Mouse (Mus musculus) right cerebral cortex, postnatal 36 days (tissue): ENCODE results near the gene Eef1a1.
A peak's percentile ranks its signal among the peaks of the same experiment; 100 is the strongest.
"Not testable (repeated sequence)": the region's sequence is repeated elsewhere in the genome, so short reads cannot be mapped to it uniquely, and the experiment has no call there.

Source experiments
- DNase-seq, 2 experiments: peaks; one replicate each; pipeline ENCODE4 v3.0.0; 2022; ENCODE audit warnings: low spot score in 2 of 2, mixed read lengths in 1 of 2

Eef1a1 gene

DNA sequence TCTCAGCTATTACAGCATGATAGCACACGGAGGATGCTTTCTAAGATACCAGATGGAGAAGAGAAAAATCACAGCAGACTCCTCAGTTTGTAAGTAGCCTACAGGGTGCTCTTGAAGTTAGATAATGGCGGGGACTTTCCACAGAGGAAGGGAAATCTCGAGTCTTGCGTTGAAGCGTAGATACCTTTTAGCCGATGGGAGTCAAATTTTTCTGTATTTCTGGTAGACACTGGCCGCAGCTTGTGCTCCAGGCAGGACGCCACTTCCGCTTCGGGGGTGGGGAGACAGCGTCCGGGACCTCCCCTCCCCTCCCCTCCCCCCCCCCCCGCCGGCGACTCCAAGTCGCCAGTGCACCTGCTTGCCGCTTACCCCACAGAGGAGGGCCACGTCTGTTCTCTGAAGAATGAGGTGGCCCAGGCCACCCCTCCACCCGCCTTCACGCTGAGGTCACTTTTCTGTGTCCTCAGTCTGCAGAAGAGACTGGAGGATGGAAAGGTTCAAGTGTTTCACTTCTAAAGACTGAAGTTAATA is at the start of gene Eef1a1:
Gene Eef1a1, minus strand, starts transcription at position 262 of the 531 bp plus-strand sequence.
- DNase-seq: no peak

DNA sequence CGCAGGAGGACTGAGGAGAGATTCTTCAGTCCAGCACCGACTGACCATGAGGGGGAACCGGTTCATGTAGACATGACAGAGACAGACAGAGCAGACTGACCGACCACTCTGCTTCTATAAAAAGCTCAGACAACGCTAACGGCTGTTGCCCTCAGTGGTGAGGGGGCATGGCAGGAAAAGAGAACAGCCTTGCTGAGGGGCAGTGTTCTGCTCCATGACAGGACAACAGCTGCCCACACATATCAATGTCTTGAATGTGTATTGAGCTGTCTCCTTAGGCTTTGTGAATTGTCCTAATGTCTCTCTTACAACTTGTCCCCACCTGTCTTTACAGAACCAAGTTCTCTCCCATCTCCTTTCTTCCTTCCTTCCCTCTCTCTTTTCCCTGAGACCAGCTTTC is 49.5 kb upstream of the Eef1a1 start:
- no peak for DNase-seq

DNA sequence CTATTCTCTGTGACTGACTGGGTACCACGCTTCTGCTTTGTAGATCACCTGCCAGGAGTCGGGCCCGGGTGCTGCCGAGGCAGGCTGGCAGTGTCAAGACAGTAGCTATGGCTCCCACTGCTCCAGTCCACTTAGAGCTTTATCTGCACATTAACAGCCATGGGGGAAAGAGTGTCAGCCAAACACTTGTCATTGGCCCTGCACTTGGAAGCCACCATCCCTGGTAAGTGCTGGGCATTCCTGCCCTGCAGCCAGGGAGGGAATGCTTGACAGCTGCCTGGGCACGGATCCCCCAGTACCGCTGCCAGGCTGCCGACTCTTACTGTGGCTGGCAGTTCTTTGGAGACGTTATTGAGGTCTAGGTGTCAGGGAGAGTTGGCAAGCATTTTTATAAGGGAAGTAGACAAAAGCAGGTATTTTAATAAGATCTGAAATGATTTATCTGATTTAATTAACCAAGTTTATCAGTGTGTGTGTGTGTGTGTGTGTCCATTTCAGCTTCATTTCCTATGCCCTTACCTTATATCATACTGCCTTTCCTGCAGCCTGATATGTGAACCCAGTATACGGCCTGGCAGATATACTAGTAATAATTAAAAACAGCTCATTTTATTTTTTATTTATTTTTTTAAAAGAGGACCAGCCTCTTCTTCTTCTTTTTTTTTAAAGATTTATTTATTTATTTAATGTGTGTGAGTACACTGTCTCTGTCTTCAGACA is 48.4 kb upstream of the Eef1a1 start:
- no peak for DNase-seq

- no peak for DNase-seq
Measured at GRCm38 (mm10) chr9:78534606-78535005, 45.7 kb upstream of the Eef1a1 start.

DNA sequence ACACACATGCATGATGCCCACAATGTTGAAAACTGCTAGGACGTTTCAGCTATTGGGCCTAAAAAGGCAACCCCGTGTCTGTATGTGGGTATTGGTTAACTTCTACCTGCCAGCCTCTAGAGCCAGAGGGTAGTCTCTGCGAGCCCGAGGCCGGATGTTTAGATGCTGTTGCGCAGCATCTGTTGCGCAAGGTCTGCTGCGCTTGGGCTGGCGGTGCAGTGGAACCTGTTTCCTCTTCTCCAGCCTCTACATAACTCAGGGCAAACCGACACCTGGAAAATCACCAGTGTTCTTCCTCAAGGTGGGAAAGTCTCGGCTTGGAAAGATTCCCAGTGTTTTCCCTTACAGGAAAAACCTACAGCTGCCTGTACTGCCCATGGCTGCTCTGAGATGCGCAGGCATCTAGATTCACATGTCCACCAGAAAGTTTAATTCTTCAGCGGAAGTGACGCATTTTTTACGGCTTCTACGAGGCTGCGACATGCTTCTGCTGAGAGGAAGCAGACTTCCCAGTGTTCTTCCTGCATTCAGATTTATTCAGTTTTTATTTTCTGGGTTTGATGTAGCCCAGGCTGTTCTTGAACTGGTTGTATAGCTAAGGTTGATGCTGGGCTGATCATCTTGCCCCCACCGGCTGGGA is 44.5 kb upstream of the Eef1a1 start:
- DNase-seq: no peak

DNA sequence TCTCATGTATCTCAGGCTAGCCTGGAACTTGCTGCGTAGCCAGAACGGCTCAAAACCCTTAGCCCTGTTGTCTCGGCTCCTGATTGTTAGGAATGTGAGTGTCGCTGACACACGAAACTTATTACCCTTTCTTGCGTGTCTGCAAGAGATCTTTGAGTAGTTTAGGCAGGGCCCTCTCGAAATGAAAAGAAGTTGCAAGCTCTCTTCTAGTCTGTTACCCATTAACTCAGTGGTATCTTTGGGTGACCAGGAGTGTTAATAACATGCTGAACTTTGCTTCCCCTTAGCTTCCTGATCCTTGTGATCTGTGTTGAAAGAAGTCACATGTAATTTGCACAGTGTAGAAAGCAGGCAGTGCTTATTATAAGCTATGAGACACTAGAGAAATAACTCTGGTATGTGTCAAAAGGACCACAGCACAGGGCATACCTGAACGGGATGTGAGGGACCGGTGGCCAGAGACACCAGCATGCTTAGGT is 43.4 kb upstream of the Eef1a1 start:
- no peak for DNase-seq

DNA sequence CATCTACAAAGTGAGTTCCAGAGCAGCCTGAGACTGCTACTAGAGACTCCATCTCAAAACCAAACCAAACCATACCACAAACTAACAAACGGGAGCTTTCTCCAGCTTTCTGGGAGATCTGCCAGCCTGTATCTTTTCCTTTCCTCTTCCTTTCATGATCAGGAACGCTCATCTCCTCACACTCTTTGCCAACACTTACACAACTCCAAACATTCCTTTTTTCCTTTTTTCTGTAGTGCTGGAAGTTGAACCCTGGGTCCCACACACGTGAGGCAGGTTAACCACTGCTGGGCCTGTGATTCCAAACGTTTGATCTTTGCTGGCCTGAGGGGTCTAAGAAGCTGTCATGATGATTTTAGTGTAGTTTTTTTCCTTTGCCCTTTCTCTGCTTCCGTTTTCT is 42.9 kb upstream of the Eef1a1 start:
- DNase-seq: no peak

GRCm38 (mm10) chr9:78527767-78528381 is 38.9 kb upstream of the Eef1a1 start:
- DNase-seq: peak; percentile 51 to 59

GRCm38 (mm10) chr9:78527301-78527761 is 38.4 kb upstream of the Eef1a1 start:
- DNase-seq: peak; percentile 37 to 49

DNA sequence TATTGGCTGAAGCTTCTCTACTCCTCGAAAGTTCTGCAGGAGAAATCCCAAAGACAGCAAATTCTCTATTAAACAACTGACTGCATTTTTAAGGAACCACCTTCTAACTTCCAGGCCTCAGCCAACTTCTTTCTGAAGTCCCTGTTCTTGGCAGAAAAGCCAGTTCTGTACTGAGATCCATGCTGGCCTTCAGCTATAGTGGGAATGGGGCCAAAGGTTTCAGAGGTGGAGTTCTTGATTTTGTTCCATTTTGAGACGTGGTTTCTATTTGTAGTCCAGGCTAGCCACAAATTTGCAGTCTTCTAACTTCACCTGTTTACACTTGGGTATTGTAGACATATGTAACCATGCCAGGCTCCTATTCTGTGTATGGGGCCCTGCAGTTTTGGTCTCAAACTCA is 37.3 kb upstream of the Eef1a1 start:
- DNase-seq: no peak

- DNase-seq: no peak
Measured at GRCm38 (mm10) chr9:78525451-78526135, 36.6 kb upstream of the Eef1a1 start.

DNA sequence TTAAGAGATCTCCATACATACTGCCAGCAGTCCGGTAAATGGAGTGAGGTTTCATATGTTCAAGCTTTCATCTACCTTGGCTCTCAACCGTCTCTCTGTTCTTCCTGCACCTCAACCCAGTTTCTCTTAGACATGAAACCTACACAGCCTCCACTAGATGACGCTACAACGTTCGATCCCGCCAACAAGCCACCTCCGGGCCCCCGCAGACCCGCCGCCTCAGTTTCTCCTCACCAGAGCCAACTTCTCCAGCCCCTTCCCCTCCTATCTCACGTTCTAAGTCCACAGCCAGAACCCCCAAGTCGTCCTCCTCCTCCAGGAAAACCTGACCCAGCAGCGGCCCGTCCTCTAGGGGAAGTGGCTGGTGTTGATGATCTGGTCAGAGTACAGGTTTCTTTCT is 32.7 kb upstream of the Eef1a1 start:
- no peak for DNase-seq

DNA sequence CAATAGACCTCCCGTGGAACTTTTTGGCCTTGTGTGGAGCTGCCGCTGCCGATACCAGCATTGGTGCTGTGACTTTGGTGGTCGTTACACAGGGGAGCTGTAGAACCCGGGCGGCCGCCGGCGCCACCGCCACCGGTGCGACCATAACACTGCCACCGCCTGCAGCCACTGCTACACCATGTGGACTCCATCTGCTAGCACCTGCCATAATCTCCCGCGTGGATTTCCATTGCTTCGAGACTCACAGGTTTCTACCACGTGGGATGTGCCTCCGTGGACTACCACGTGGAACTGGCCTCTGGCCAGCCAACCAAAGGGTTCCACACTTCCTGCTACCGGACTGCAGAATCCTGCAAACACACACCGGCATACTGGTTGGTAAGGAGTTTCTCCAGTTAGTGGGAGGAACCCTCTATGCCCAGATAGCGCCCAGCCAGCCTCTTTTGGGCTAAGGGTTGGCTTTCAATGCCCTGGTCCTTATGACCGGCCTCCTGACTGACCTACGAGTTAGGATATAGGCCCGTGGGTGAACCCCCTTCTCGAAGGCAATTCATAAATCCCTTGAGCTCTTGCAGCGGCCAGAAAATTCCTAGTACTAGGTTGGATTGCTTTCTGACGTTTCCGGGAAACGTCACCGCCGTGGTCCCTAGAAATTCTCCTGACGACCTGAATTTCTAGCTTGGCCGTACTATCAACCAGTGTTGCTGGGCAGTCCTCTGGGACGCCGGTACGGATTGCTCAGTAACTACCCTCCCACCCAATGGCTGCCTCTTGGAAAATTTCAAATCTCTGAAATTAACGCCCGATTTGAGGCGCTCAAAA is 32.0 kb upstream of the Eef1a1 start:
- DNase-seq: peak in 1 of 2 experiments; percentile 18

- no peak for DNase-seq
Measured at GRCm38 (mm10) chr9:78520127-78520779, 31.3 kb upstream of the Eef1a1 start.

GRCm38 (mm10) chr9:78517237-78517636 is 28.3 kb upstream of the Eef1a1 start:
- not testable (repeated sequence) for DNase-seq

DNA sequence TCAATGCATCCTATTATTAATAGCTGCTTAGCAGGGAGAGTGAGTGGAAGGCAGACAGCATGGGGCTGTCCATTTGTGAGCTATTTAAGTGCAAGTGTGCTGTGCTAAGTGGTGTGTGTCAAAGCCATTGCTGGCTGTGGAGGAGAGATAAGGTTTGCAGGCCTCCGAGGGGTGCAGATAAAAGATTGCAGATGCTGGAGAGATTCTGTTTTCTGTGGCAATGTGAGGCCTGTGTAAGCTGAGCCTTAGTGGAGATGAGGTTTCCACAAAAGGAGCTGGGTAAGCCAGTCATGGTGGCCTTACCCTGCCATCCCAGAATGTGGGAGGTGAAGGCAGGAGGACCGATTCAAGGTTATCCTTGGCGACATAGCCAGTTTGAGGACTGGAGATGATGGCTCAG is 27.2 kb upstream of the Eef1a1 start:
- no peak for DNase-seq

GRCm38 (mm10) chr9:78514681-78515080 is 25.7 kb upstream of the Eef1a1 start:
- no peak for DNase-seq

- DNase-seq: no peak
Measured at GRCm38 (mm10) chr9:78513776-78514500, 25.0 kb upstream of the Eef1a1 start.

GRCm38 (mm10) chr9:78511705-78512104 is 22.8 kb upstream of the Eef1a1 start:
- no peak for DNase-seq
